Mouse (Mus musculus) heart, embryonic 15.5 days (tissue): ENCODE results near the gene Gm14085. TPM values are rescaled to one million over a fixed set of nuclear protein-coding genes. Genes with fewer than 3 reads are reported as not detected.
"Not testable (repeated sequence)": the region's sequence is repeated elsewhere in the genome, so short reads cannot be mapped to it uniquely, and the experiment has no call there.

Source experiments
- ATAC-seq: fragments of 200-750 bp; cut with Nextera tagmentation; replicated peaks from 2 replicates; pipeline ENCODE4 v1.8.0; 2017; ENCODE audit warnings: low read depth, moderate TSS enrichment; ENCODE audit not compliant: insufficient number of reproducible peaks, insufficient read depth, low FRiP score
- H3K27ac ChIP-seq: fragments of 300-500 bp; sonication (generic); 2 replicates; pipeline ENCODE4 v1.5.1; 2015; ENCODE audit warnings: mild to moderate bottlenecking, inconsistent platforms
- H3K27me3 ChIP-seq: fragments of 300-500 bp; sonication (generic); 2 replicates; pipeline ENCODE4 v1.6.1; 2015; ENCODE audit warnings: inconsistent platforms
- H3K36me3 ChIP-seq: fragments of 300-500 bp; sonication (generic); 2 replicates; pipeline ENCODE4 v1.6.1; 2015; ENCODE audit warnings: mild to moderate bottlenecking, inconsistent platforms
- H3K4me1 ChIP-seq: fragments of 300-500 bp; sonication (generic); replicated peaks from 2 replicates; pipeline ENCODE4 v1.6.1; 2015; ENCODE audit warnings: inconsistent platforms
- H3K4me2 ChIP-seq: fragments of 300-500 bp; sonication (generic); 2 replicates; pipeline ENCODE4 v1.6.1; 2015; ENCODE audit warnings: inconsistent platforms, mild to moderate bottlenecking, moderate library complexity
- H3K4me3 ChIP-seq: fragments of 300-500 bp; sonication (generic); 2 replicates; pipeline ENCODE4 v1.5.1; 2015; ENCODE audit warnings: mild to moderate bottlenecking, inconsistent platforms
- H3K9ac ChIP-seq: fragments of 300-500 bp; sonication (generic); 2 replicates; pipeline ENCODE4 v1.6.1; 2015; ENCODE audit warnings: mild to moderate bottlenecking, inconsistent platforms
- H3K9me3 ChIP-seq: fragments of 300-500 bp; sonication (generic); replicated peaks from 2 replicates; pipeline ENCODE4 v1.6.1; 2016; ENCODE audit warnings: inconsistent platforms
- WGBS: fragments of 180-500 bp; shearing (Covaris S2); methylation state at CpG from one replicate; pipeline ENCODE4 v1.1.7; 2015; ENCODE audit warnings: mixed read lengths; 5-methylcytosine and 5-hydroxymethylcytosine counted together
- polyA plus RNA-seq: library from polyadenylated mRNA; unstranded; fragments of >200 nt; fragmentation: Nextera tagmentation; extraction: Ambion mirVana; gene quantifications from 2 replicates; pipeline ENCODE4 v1.2.1, GENCODE M21; 2015

Gm14085 gene
- not detected in 2 replicates for polyA plus RNA-seq

DNA sequence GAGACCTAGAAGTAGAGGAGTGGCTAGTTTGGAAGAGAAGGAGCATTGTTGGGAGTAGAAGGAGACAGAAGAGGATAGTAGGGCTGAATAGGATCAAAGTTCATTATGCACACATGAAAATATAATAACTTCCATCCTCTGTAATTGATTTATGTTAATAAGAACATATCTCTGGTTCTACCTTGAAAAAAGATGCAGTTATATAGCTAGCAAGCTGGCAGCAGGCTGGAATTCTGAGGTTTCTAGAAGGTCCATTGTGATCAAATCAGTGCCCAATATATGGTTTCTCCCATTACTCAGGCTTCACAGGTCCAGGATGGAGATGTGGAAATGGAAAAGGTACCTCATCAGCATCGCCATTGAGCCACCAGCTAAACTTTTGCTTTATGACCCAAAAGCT, at the start of gene Gm14085:
Gm14085 (plus strand) TSS at position 301 of the 400 bp plus-strand sequence.
- Histone ChIP-seq H3K27me3 (no peaks in the 10 kb centered on the region), H3K4me2 (no peak within 1 kb of the TSS), H3K4me3 (no peak within 1 kb of the TSS), H3K27ac (no peak within 1 kb of the TSS), H3K4me1 (no peaks in the 10 kb centered on the region), H3K36me3 (no peaks in the 10 kb centered on the region), H3K9me3 (no peaks in the 10 kb centered on the region), H3K9ac (no peak within 1 kb of the TSS)
- ATAC-seq: no peak
- WGBS: 90% methylated on average over 1 of the region's 1 CpGs

DNA sequence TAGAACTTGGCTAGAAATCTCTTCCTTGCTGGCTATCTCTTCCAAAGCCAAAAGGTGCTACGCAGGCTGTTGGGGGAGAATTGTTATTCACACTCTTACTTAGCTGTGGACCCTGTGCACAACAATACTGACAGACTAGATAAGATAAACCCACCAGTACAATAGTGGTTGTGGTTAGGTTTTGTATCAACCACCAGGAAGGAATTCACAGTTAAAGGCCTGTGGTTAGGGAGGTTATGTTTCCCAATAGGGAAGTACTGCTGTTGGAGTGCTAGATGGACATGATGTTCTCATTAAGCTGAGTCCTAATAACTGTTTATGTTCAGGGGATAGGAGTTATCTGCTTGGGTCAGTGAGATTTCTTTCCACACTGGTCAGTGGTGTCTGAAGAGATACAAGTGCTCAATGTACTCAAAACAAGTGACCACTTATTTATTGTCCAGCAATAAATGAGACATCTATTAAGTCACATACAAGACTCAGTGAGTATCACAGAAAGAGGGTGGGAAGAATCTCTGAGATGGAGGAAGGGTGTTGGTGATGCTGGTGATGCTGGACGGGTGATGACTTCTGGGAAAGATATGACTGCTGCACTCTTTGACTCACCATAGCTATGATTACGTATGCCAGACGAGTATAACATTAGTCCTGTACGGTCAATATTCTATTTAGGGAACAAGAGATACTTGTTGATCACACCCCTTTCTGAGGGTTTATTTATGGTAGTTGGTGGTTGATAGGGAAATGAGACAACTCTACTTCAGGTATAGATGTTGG, 45.8 kb upstream of the Gm14085 start:
- H3K9me3 ChIP-seq, H3K27ac ChIP-seq, H3K4me2 ChIP-seq, H3K4me3 ChIP-seq, H3K27me3 ChIP-seq, H3K9ac ChIP-seq, H3K36me3 ChIP-seq, ATAC-seq, H3K4me1 ChIP-seq: not testable (repeated sequence)
- 54% methylated on average over 5 of the region's 5 CpGs for WGBS

DNA sequence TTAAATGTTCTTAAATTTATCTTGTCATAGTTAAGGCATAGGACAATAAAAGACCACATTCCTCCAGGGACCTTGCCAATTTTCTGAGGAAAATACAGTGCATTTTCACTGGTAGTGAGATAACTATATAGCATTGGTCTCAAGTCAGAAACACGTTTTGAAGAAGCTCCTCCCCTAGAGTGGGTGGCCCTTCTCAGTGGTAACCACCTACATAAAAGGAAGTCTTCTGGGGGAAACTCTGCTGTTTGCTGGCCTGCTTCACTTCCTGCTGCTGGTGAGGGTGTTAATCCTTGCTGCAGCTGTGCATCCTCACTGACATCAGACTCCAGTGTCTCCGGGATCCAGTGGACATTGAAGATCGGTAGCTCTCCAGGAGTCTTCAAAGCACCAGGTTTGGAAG, 44.2 kb upstream of the Gm14085 start:
- not testable (repeated sequence) for H3K9ac ChIP-seq, H3K9me3 ChIP-seq, H3K36me3 ChIP-seq, H3K27ac ChIP-seq, H3K4me2 ChIP-seq, H3K27me3 ChIP-seq, H3K4me3 ChIP-seq, H3K4me1 ChIP-seq, ATAC-seq
- WGBS: 0% methylated on average over 1 of the region's 3 CpGs

DNA sequence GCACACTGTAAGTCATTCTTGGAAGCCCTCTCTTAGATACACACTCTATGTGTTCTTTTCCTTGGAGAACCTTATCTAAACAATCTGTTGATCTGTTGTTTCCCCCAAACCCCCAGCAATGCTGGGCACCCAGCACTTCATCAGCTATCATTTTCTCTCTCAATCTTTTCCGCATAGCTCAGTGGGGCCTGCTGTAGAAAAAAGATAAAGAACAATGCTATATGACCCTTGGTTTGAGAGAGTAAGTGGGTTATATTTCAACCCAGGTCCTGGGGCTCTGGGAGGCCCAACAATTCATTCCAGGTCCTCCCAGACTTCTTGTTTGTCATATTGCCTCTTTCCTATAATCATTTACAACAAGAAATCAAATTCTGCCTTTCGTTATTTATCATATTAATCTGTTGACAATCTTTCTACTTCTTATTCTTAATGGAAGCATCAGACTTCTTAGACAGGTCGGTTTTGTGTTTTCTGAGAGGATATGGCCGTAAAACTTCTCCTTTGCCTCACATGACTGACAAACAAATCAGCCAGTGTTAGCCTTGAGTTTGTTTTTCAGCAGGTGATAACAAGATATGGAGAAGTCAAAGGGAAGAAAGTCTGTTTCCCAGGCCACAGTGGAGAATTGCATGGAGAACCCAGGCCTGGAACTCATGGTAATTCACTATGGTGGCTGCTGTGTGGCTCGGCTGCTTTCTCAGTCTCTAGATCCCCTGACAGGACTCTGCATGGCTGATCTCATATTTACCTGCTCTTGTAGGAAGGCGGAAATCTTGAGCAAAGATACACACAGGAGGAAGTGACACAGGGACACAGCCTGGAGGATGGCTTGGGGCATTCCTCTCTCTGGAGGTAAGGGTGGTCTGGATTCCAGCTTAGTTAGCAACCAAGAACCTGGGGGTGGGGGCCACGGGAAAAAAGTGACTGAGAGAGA, 43.5 kb upstream of the Gm14085 start:
- no peaks in the 10 kb centered on the region for H3K36me3 ChIP-seq
- 72% methylated on average over 7 of the region's 7 CpGs for WGBS

DNA sequence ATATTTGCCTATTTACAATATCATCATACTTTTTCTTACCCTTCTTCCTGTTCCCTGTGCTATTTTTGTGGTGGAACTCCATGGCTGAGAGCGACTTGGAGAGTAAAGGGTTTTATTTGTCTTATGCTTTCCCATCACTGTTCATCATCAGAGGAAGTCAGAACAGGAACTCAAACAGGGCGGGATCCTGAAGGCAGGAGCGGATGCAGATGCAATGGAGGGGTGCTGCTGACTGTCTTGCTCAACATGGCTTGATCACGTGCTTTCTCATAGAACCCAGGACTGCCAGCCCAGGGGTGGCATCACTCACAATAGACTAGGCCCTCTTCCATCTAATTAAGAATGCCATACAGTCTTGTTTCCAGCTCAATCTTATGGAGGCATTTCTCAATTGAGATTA, 34.4 kb upstream of the Gm14085 start:
- Histone ChIP-seq H3K9ac (no peak overlapping the region), H3K4me2 (no peak overlapping the region), H3K4me3 (no peak overlapping the region), H3K36me3 (no peaks in the 10 kb centered on the region), H3K9me3 (no peaks in the 10 kb centered on the region), H3K27me3 (no peaks in the 10 kb centered on the region), H3K4me1 (no peaks in the 10 kb centered on the region; the same call in 1 of the 2 replicates), H3K27ac (no peak overlapping the region)
- no peak for ATAC-seq
- WGBS: 76% methylated on average over 4 of the region's 4 CpGs

More for the DNA sequence above, 43.5 kb upstream of the Gm14085 start:
- no peaks in the 10 kb centered on the region for H3K4me1 ChIP-seq
- H3K27ac ChIP-seq: no peak overlapping the region
- no peaks in the 10 kb centered on the region for H3K27me3 ChIP-seq
- no peak overlapping the region for H3K4me3 ChIP-seq
- ATAC-seq: no peak
- H3K9ac ChIP-seq: no peak overlapping the region
- no peak overlapping the region for H3K4me2 ChIP-seq
- H3K9me3 ChIP-seq: no peaks in the 10 kb centered on the region

DNA sequence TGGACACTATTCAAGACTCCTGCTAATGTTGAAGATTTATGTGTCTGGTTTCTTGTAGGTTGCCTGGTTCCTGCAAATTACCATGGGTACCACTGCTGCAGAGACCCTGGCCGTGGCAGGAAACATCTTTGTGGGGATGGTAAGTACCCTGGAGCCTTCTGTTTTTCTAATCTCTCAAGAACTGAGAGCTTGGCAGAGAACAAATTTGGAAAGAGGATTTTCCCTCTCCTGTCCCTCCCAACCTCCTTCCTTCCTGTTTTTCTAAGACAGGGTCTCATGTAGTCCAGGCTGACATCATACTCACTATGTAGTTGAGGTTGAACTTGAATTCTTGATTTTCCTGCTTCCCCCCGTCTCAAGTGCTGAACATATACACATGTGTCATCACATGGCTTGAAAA, 32.3 kb upstream of the Gm14085 start:
- Histone ChIP-seq H3K4me2 (no peak overlapping the region), H3K27ac (no peak overlapping the region), H3K36me3 (no peaks in the 10 kb centered on the region), H3K4me1 (no peaks in the 10 kb centered on the region; the same call in 1 of the 2 replicates), H3K4me3 (no peak overlapping the region), H3K9me3 (no peaks in the 10 kb centered on the region), H3K27me3 (no peaks in the 10 kb centered on the region), H3K9ac (no peak overlapping the region)
- 39% methylated on average over 2 of the region's 2 CpGs for WGBS
- ATAC-seq: no peak

DNA sequence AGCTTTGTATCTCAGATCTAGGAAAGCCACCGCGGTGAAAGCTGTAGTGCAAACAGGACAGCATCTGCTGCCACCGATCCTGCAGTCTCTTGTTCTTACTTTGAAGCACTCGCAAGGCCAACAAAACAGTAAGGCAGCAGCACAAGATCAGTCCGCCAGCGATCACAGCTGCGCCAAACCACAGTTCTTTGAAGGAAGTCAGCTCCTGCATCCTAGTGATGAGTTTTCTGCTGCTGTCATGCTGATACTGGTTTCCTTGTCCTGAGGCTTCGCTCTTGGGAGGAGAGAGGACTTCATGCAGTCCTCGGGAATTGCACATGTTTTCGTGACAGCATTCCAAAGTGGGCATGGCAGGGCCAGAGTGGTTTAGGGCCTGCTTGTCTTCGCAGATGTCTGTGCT, 17.8 kb upstream of the Gm14085 start:
- no peak overlapping the region for H3K27ac ChIP-seq
- 0 out of 2 replicates have a peak overlapping the region, but pooled peaks have one; percentile 44 for H3K9ac ChIP-seq
- H3K36me3 ChIP-seq: no peaks in the 10 kb centered on the region
- WGBS: 33% methylated on average over 11 of the region's 11 CpGs
- H3K27me3 ChIP-seq: 0 out of 2 replicates have a peak, but pooled peaks cover 9% of the 10 kb centered on the region
- no peaks in the 10 kb centered on the region for H3K9me3 ChIP-seq
- no peak for ATAC-seq
- H3K4me3 ChIP-seq: peak overlapping the region; percentile 58
- H3K4me1 ChIP-seq: peaks cover 11% of the 10 kb centered on the region
- peak overlapping the region; percentile 89 for H3K4me2 ChIP-seq

DNA sequence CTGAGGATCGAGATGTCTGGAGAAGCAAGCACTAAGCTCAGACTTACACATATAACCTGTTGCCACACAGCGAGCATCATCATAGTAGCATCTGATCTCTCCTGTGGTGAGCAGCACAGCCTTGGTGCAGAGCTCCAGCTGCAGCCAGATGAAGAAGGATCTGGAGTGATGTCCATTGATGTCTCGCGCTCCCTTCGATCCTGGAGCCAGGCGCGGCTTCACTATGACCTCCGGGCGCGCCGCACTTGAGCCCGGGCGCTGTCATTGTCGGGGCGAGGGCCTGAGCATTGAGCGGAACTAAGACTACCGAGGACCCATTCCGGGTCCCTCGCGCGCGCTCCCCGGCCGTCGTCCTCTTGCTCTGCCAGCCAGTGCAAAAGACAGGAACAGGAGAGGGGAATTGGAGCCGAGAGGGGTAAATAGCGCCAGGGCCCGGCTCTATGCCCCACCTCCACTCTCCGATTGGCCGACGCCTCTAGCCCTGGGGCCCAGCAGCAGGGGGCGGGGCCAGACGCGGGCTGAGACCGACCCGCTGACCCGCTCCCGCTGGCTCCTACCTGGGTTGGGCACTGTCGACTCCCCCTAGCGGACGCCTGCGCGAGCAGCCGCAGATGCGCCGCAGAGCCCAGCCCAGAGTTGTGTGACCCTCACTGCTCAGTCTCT, 17.3 kb upstream of the Gm14085 start:
- under 1% methylated on average over 46 of the region's 46 CpGs for WGBS
- peak overlapping the region; percentile 58 for H3K4me3 ChIP-seq
- 0 out of 2 replicates have a peak, but pooled peaks cover 9% of the 10 kb centered on the region for H3K27me3 ChIP-seq
- H3K9me3 ChIP-seq: no peaks in the 10 kb centered on the region
- ATAC-seq: peak; percentile 98
- no peaks in the 10 kb centered on the region for H3K36me3 ChIP-seq
- H3K27ac ChIP-seq: no peak overlapping the region
- H3K9ac ChIP-seq: peak overlapping the region; percentile 44
- peak overlapping the region; percentile 89 for H3K4me2 ChIP-seq
- H3K4me1 ChIP-seq: peaks cover 11% of the 10 kb centered on the region

DNA sequence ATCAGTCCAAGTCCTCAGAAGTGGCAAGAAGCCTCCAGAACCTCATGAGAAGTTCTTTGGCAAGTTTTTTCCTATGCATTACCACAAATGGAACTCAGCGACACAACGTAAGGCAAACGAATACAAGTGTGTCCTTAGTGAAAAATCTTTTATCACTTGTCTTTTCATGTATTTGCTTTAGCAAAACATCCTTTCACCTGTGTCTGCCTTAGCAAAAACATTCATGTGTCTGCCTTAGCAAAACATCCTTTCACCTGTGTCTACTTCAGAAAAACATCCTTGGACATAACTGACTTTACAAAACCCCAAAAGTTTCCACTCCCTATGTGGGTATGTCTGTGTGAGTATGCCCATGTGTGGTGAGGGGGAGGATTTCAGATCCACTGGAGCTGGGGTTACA, 15.5 kb upstream of the Gm14085 start:
- H3K27me3 ChIP-seq: 0 out of 2 replicates have a peak, but pooled peaks cover 9% of the 10 kb centered on the region
- no peak overlapping the region for H3K9ac ChIP-seq
- H3K36me3 ChIP-seq: no peaks in the 10 kb centered on the region
- no peak for ATAC-seq
- H3K4me2 ChIP-seq: no peak overlapping the region
- no peak overlapping the region for H3K4me3 ChIP-seq
- 83% methylated on average over 3 of the region's 3 CpGs for WGBS
- H3K4me1 ChIP-seq: peaks cover 11% of the 10 kb centered on the region
- H3K9me3 ChIP-seq: no peaks in the 10 kb centered on the region
- no peak overlapping the region for H3K27ac ChIP-seq

DNA sequence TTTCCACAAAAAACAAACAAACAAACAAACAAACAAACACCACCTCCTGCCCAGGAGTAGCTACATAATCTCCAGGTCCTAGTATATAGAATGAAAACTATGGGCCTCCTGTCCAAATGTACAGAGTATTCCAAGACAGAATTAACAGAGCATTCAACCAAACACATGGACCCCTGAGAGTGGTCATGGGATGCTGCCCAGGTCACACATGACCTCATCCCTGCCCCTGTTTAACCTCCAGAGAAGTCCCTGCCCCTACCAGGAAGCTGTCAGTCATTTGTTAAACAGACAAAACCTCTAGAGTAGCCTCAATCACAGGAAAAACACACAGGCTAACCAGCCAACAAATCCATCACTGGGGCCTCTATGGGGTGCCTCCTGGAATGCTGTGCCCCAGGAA, 8.2 kb upstream of the Gm14085 start:
- no peaks in the 10 kb centered on the region for H3K27me3 ChIP-seq
- no peak overlapping the region for H3K4me3 ChIP-seq
- no peak overlapping the region for H3K9ac ChIP-seq
- H3K36me3 ChIP-seq: no peaks in the 10 kb centered on the region
- no peak for ATAC-seq
- no peak overlapping the region for H3K27ac ChIP-seq
- no peaks in the 10 kb centered on the region for H3K9me3 ChIP-seq
- H3K4me1 ChIP-seq: no peaks in the 10 kb centered on the region
- no peak overlapping the region for H3K4me2 ChIP-seq

DNA sequence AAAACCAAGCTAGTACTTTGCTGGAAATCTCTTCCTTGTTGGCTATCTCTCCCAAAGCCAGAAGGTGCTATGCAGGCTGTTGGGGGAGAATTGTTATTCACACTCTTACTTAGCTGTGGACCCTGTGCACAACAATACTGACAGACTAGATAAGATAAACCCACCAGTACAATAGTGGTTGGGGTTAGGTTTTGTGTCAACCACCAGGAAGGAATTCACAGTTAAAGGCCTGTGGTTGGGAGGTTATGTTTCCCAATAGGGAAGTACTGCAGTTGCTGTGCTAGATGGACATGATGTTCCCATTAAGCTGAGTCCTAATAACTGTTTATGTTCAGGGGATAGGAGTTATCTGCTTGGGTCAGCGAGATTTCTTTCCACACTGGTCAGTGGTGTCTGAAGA, 954 bp upstream of the Gm14085 start:
- H3K4me2 ChIP-seq, H3K4me1 ChIP-seq, H3K27me3 ChIP-seq, H3K9me3 ChIP-seq, H3K4me3 ChIP-seq, ATAC-seq, H3K27ac ChIP-seq, H3K9ac ChIP-seq, H3K36me3 ChIP-seq: not testable (repeated sequence)
- WGBS: 45% methylated on average over 1 of the region's 1 CpGs
